Mouse (Mus musculus): ENCODE measurements at regions not wholly inside any gene's neighbourhood (a gene's known extent, or its start where the extent isn't known, plus 50 kb on each side); places are given as distances from the start of the nearest gene placed in this dataset.

DNA sequence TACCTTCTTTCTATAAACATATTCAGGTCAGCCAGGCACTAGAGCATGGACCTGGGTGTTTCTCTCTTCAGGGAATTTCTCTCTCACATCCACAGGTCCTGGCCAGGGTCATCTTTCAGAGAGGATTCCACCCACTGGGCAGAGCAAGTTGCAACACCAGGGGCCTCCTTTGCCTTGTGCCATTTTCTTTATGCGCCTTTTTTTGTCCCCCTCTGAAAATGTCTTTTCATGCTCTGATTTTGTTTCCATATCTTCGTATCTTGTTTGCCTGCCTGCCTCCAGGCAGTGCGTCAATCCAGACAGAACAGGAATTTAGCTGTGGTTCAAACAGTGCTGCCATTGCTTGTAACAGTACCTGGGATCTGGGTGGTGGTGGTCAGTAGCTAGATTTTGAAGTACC is 125.7 kb upstream of the Pfn2 start:
- 81% methylated on average over 3 of the region's 3 CpGs for WGBS
- Histone ChIP-seq H3K4me1 (no peaks in the 10 kb centered on the region), H3K4me3 (no peak overlapping the region), H3K9me3 (no peaks in the 10 kb centered on the region), H3K27me3 (no peaks in the 10 kb centered on the region), H3K9ac (replicated peaks) (no peak overlapping the region), H3K36me3 (no peaks in the 10 kb centered on the region), H3K27ac (replicated peaks) (no peak overlapping the region), H3K4me2 (replicated peaks) (no peak overlapping the region)
- ATAC-seq (ENCODE audit: low FRiP score, low read depth): no peak

DNA sequence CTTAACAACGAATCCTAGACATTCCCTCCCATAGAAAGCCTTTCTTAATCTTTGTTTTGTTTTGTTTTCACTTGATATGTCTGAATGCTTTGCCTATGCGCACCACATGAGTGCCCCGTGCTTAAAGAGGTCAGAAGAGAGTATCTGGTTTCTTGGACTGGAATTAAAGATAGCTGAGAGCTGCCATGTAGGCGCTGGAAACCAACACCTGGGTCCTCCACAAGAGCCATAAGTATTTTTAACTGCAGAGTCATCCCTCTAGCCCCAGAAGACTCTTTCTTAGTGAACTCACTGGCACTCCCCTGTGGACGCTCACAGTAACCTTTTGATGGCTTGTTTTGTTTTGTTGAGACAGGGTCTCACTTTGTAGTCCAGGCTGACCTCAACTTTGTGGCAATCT is 127.5 kb upstream of the Pfn2 start:
- Histone ChIP-seq H3K27me3 (no peaks in the 10 kb centered on the region), H3K9me3 (no peaks in the 10 kb centered on the region), H3K4me3 (no peak overlapping the region), H3K4me1 (no peaks in the 10 kb centered on the region), H3K36me3 (no peaks in the 10 kb centered on the region), H3K27ac (replicated peaks) (no peak overlapping the region), H3K4me2 (replicated peaks) (no peak overlapping the region), H3K9ac (replicated peaks) (no peak overlapping the region)
- WGBS: 68% methylated on average over 5 of the region's 5 CpGs
- no peak for ATAC-seq (ENCODE audit: low FRiP score, low read depth)

DNA sequence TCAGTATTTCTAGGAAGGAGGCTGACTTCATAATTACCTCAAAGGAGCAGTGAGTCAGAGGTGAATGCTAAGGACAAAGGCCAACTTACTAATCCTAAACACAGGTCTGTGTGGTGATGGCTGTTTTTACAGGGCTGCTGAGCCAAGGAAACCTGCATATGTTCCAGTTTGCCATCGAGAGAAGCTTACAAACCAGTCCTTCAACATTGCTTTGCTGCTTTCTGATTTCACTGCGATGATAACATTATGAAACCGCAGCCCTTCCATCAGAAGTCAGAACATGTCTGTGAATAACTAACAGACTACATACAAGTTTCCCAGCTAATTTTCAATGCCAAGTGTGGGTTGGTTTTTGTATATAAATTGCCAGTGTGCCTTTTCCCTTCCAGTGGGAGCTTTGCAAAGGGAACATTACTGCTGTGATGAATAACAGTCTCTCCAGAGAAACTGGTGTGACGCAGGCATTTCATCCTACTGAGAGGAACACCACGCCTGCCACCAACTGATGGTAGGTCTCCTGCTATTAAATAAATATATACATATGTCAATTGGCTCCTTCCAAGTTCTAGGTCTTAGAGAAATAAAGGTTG is 128.9 kb upstream of the Pfn2 start:
- no peak overlapping the region for H3K27ac ChIP-seq (replicated peaks)
- 77% methylated on average over 5 of the region's 5 CpGs for WGBS
- ATAC-seq (ENCODE audit: low FRiP score, low read depth): no peak
- H3K4me1 ChIP-seq: no peaks in the 10 kb centered on the region
- no peak overlapping the region for H3K4me3 ChIP-seq
- H3K4me2 ChIP-seq (replicated peaks): no peak overlapping the region
- H3K9me3 ChIP-seq: no peaks in the 10 kb centered on the region
- no peaks in the 10 kb centered on the region for H3K36me3 ChIP-seq
- H3K27me3 ChIP-seq: no peaks in the 10 kb centered on the region
- no peak overlapping the region for H3K9ac ChIP-seq (replicated peaks)

DNA sequence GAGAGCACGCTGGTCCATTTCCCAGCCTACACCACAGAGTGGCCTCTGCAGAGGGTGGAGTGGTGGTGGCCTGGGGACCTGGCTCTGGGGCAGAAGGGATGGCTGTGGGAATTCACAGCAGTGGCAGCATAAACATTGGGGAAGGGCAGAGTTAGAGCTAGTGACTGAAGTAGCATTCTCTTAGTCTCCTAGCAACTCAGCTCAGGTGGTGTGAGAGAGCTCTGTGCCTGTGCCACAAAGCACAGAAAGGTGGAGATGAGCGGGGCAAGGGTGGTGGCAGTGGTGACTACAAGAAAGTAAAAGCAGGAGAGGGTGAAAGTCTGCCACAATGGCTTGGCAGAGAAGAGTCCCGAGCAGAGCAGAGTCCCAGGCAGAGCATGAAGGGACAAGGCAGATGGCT is 140.3 kb upstream of the Pfn2 start:
- Histone ChIP-seq H3K9ac (replicated peaks) (no peak overlapping the region), H3K27ac (replicated peaks) (no peak overlapping the region), H3K27me3 (no peaks in the 10 kb centered on the region), H3K4me2 (replicated peaks) (no peak overlapping the region), H3K4me1 (0 out of 2 replicates have a peak, but pooled peaks cover under 1% of the 10 kb centered on the region), H3K9me3 (no peaks in the 10 kb centered on the region), H3K4me3 (no peak overlapping the region), H3K36me3 (no peaks in the 10 kb centered on the region)
- no peak for ATAC-seq (ENCODE audit: low FRiP score, low read depth)
- WGBS: 74% methylated on average over 3 of the region's 3 CpGs

DNA sequence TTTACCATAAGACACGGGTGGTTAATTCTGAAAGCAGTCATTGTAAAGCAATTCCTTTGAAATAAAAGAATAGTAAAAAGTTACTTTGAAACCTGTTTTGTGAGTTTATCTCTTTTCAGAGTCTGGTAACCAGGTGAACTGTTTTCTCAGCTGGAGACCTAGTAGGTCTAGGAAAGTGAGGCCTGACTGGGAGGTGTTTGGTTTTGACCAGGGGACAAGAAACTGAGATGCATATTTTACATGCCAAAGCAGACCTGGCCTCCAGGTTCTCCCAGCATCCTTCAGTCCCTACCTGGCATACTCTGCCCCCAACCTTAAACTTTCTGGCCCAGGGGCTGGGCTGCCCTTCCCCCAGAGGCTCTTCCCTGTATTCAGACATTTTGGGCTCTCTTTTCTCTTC is 142.9 kb upstream of the Pfn2 start:
- H3K36me3 ChIP-seq: no peaks in the 10 kb centered on the region
- no peak overlapping the region for H3K27ac ChIP-seq (replicated peaks)
- no peak overlapping the region for H3K9ac ChIP-seq (replicated peaks)
- WGBS: 80% methylated on average over 1 of the region's 1 CpGs
- peaks cover 5% of the 10 kb centered on the region; the same call in 1 of the 2 replicates for H3K4me1 ChIP-seq
- H3K4me3 ChIP-seq: no peak overlapping the region
- H3K9me3 ChIP-seq: no peaks in the 10 kb centered on the region
- no peak overlapping the region for H3K4me2 ChIP-seq (replicated peaks)
- H3K27me3 ChIP-seq: no peaks in the 10 kb centered on the region
- no peak for ATAC-seq (ENCODE audit: low FRiP score, low read depth)

DNA sequence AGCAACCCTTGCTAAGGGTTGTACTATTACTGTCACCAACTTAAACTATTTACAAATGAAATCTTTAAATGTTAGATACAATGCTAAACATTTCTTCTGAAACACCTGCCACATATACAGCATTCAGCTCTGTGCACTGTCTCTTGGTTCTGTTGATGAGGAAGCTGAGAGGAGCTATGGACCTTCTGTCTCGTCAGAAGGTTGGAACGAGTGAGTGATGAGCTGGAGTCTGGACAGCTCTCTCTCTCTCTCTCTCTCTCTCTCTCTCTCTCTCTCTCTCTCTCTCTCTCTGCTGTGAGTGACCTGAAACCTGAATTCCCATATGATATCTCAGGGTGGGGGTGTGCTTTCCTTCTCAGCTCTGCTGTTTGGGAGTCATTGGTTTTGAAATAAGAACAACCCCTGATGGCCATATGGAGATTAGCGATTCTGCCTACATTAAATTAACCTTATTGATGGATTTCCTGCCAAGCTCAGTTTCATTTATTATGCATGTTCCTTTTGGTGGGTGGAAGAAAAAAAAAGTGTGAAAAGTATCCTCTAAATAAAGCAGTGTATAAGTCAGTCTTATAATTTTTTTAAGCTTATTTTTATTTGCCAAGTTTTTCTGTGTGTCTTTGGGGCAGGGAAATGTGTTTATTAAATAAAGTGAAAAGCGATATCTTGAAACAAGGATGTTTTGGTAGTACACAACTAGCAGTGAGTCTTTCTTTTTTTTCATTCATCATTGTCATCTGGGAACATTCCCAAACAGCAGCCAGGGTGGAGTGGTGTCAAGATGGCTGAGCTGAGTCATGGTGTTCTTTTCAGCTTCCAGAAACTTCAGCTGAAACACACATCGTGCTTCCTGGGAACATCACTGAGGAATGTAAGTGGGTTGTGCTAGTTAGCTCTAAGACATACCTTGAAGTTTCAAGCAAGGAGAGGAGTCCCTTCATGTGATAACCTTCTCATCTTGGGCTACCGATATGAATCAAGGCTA is 150.5 kb upstream of the Pfn2 start:
- no peaks in the 10 kb centered on the region for H3K36me3 ChIP-seq
- H3K9me3 ChIP-seq: no peaks in the 10 kb centered on the region
- H3K4me1 ChIP-seq: peaks cover 13% of the 10 kb centered on the region; the same call in 1 of the 2 replicates
- H3K9ac ChIP-seq (replicated peaks): no peak overlapping the region
- no peak for ATAC-seq (ENCODE audit: low FRiP score, low read depth)
- WGBS: 86% methylated on average over 6 of the region's 6 CpGs
- H3K4me2 ChIP-seq (replicated peaks): no peak overlapping the region
- no peak overlapping the region for H3K27ac ChIP-seq (replicated peaks)
- no peak overlapping the region for H3K4me3 ChIP-seq
- no peaks in the 10 kb centered on the region for H3K27me3 ChIP-seq

DNA sequence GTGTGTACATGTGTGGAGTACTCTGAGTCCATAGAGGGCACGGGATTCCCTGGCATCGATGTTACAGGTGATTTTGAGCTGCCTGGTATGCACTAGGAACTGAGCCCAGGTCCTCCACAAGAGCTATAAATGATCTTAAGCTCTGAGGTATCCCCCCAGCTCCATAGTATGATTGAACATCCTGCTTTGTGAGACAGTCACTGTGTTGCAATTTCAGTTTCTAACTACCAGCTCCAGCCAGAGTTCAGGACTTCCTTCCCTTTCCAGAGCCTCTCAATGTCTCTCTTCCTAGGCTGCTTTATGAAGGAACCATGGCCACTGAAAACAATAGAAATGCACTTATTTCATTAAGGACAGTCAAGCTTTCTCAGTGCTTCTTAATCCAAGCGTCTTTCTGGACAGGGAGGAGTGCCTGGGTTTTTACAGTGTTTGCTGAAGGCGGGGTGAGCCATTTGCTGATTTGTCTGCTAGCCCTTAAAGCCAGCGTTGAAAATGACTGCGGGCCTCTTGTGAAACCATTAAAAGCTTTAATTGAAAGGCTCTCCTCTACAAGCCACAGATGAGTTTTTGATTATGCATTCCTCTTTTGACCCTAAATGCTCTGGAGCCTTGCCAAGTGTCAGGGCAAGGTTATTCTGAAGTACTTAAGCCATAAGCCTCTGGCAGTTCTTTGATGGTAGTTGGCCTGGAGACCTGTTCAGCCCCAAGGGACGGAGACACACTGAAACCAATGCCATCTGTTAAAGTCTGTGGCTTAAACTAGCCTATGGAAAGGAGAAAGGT is 155.1 kb upstream of the Pfn2 start:
- H3K27ac ChIP-seq (replicated peaks): 0 out of 2 replicates have a peak overlapping the region, but pooled peaks have one; percentile 15
- H3K27me3 ChIP-seq: no peaks in the 10 kb centered on the region
- no peaks in the 10 kb centered on the region for H3K9me3 ChIP-seq
- no peaks in the 10 kb centered on the region for H3K36me3 ChIP-seq
- WGBS: 36% methylated on average over 7 of the region's 7 CpGs
- no peak overlapping the region for H3K9ac ChIP-seq (replicated peaks)
- peaks cover 10% of the 10 kb centered on the region; the same call in 1 of the 2 replicates for H3K4me1 ChIP-seq
- H3K4me3 ChIP-seq: no peak overlapping the region
- no peak overlapping the region for H3K4me2 ChIP-seq (replicated peaks)
- ATAC-seq (ENCODE audit: low FRiP score, low read depth): peak; percentile 85

DNA sequence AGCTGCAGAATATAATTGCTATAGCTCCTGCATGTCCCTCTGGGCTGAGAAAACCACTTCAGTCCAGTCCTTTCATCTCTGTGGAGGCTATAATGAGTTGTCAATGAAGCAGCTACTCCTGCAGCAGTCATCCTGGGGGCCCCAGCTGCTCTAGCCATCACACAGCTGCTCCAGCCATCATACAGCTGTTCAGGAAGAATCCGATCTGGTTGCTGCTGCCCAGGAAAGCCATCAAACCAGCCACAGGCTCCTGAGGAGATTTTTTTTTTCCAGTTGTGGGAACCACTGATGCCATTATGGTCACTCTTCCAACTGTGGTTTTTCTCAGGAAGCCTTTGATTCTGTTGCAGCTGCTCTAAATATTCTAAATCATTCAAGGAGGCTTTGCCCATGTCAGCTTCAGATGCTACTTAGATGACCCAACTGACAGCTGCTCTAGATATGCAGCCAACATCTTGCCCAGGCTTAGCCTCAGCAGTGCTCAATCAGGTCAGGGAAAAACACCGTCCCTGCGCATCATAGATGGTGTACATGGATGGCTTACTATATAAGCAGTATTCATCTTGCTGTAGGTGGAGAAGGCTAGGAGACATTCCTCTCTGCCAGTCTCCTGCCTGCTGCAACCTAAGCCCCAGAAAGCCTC is 177.0 kb upstream of the Pfn2 start:
- H3K4me3 ChIP-seq: no peak overlapping the region
- H3K27me3 ChIP-seq: no peaks in the 10 kb centered on the region
- ATAC-seq (ENCODE audit: low FRiP score, low read depth): no peak
- no peaks in the 10 kb centered on the region for H3K36me3 ChIP-seq
- H3K4me1 ChIP-seq: no peaks in the 10 kb centered on the region
- H3K9ac ChIP-seq (replicated peaks): no peak overlapping the region
- H3K27ac ChIP-seq (replicated peaks): no peak overlapping the region
- no peaks in the 10 kb centered on the region for H3K9me3 ChIP-seq
- WGBS: 80% methylated on average over 3 of the region's 3 CpGs
- no peak overlapping the region for H3K4me2 ChIP-seq (replicated peaks)

DNA sequence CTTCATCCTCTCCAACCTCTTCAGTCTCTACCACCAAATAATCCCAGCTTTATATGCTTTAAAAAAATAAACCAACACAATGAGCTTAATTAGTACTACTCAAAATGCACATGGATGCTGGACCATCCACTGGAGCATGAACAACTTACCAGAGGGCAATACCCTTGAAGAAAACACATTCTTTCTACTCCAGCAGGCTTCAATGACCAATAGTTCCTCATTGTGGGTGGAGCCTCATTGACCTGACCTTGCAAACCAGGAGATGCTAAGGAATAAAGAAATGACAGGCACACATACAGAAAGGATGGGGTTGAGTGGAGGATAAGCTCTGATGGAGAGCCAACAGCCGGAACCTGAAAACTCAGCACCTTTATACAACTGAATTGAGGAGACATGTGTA is 201.7 kb upstream of the Pfn2 start:
- 82% methylated on average over 1 of the region's 1 CpGs for WGBS
- no peaks in the 10 kb centered on the region for H3K36me3 ChIP-seq
- no peaks in the 10 kb centered on the region for H3K4me1 ChIP-seq
- ATAC-seq (ENCODE audit: low FRiP score, low read depth): no peak
- no peak overlapping the region for H3K4me3 ChIP-seq
- H3K27ac ChIP-seq (replicated peaks): no peak overlapping the region
- no peak overlapping the region for H3K4me2 ChIP-seq (replicated peaks)
- H3K27me3 ChIP-seq: no peaks in the 10 kb centered on the region
- no peak overlapping the region for H3K9ac ChIP-seq (replicated peaks)
- H3K9me3 ChIP-seq: no peaks in the 10 kb centered on the region

DNA sequence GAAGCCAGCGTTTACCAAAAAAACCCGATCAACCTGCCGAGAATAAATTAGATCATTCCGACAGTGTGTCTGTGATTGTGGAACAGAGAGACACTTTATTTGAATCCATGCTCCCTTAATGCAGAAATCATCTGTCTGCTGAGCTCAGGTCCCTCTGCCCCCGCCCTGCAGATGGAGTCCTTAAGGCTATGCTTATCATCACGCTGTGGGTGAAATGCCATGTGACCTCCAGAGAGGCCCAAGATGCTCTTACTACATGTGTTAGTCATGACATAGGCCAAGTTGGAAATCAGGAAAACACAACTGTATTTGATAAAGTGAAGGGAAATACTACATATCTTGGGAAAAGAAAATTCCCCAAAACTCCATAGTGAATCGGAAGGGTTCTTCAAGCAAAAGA is 206.8 kb upstream of the Pfn2 start:
- Histone ChIP-seq H3K9ac (replicated peaks) (no peak overlapping the region), H3K36me3 (no peaks in the 10 kb centered on the region), H3K9me3 (no peaks in the 10 kb centered on the region), H3K4me3 (no peak overlapping the region), H3K4me2 (replicated peaks) (no peak overlapping the region), H3K27ac (replicated peaks) (no peak overlapping the region), H3K27me3 (no peaks in the 10 kb centered on the region), H3K4me1 (0 out of 2 replicates have a peak, but pooled peaks cover 2% of the 10 kb centered on the region)
- no peak for ATAC-seq (ENCODE audit: low FRiP score, low read depth)
- 90% methylated on average over 7 of the region's 7 CpGs for WGBS

DNA sequence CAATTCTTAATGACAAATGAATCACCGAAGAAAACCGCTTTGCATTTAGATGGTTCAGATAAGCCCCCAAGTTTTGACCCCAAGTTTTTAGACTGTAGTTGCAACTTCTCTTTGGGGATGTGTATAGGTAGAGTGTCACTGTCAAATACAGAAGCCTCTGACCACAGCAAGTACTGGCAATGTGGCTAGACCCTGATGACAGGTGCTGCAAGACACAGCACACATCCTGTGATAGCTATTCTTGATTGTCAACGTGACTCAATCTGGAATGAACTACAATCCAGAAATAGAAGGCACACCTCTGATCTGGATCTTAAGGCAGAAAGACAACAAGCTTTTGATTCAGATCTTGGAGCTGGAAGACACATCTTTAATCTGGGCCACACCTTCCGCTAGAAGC is 207.3 kb upstream of the Pfn2 start:
- WGBS: 93% methylated on average over 4 of the region's 4 CpGs

More for the DNA sequence above, 207.3 kb upstream of the Pfn2 start:
- H3K27me3 ChIP-seq: no peaks in the 10 kb centered on the region
- 0 out of 2 replicates have a peak, but pooled peaks cover 2% of the 10 kb centered on the region for H3K4me1 ChIP-seq
- no peak overlapping the region for H3K9ac ChIP-seq (replicated peaks)
- no peaks in the 10 kb centered on the region for H3K36me3 ChIP-seq
- ATAC-seq (ENCODE audit: low FRiP score, low read depth): no peak
- H3K4me2 ChIP-seq (replicated peaks): no peak overlapping the region
- no peak overlapping the region for H3K27ac ChIP-seq (replicated peaks)
- no peak overlapping the region for H3K4me3 ChIP-seq
- H3K9me3 ChIP-seq: no peaks in the 10 kb centered on the region

Measured in midbrain, embryonic 12.5 days (tissue).